Mouse (Mus musculus): ENCODE data around the gene Hoxc11.

The Hoxc11 gene

GRCm38 (mm10) chr15:102965892-102966775 is 11.9 kb downstream of the Hoxc11 start:
- DNase-seq = peak; percentile 53 to 58

- no peak for DNase-seq
Measured at GRCm38 (mm10) chr15:102966776-102967311, 12.6 kb downstream of the Hoxc11 start, which contains the start of gene Hoxc10. Hoxc10 (plus strand) TSS chr15:102966796.

DNA sequence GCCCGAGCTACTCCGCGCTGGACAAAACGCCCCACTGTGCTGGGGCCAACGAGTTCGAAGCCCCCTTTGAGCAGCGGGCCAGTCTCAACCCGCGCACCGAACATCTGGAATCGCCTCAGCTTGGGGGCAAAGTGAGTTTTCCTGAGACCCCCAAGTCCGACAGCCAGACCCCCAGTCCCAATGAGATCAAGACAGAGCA is 13.0 kb downstream of the Hoxc11 start, which contains the start of gene Hoxc5:
TSS of gene Hoxc5 (plus strand) at position 132 of the 199 bp plus-strand sequence.
- DNase-seq = no peak

- no peak for DNase-seq
Measured at GRCm38 (mm10) chr15:102967511-102968397, 13.5 kb downstream of the Hoxc11 start.

DNA sequence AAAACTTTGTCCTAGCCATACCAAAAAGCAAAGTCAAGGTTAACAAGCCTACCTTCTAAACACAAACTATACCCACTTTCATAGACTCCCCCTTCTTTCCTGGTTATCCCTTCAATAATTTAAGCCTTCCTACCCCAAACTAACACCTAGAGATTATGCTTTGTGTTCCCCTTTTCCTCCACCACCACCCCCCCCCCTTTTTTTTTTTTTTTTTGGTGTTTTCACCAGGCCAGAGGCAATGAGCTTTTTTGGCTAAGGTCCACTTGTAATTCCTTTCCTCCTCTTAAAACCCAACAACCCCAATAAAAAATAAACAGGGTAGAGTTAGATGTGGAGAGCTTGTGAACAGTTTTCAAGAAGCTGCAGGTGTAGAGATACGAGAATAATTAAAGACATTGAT is 15.1 kb downstream of the Hoxc11 start:
- DNase-seq = no peak

DNA sequence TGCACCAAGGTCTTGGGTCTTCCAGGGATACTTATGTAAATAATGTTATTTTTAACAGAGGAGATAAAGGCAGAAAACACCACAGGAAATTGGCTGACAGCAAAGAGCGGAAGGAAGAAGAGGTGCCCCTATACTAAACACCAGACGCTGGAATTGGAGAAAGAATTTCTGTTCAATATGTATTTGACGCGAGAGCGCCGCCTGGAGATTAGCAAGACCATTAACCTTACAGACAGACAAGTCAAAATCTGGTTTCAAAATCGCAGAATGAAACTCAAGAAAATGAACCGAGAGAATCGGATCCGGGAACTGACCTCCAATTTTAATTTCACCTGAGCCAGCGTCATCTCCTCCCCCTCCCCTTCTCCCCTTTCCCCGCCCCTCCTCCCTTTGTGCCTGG is 16.5 kb downstream of the Hoxc11 start:
- no peak for DNase-seq

- DNase-seq = no peak
Measured at GRCm38 (mm10) chr15:102972254-102972653, 18.0 kb downstream of the Hoxc11 start.

- DNase-seq = no peak
Measured at GRCm38 (mm10) chr15:102972753-102973152, 18.5 kb downstream of the Hoxc11 start.

- no peak for DNase-seq
Measured at GRCm38 (mm10) chr15:102975034-102975433, 20.8 kb downstream of the Hoxc11 start.

DNA sequence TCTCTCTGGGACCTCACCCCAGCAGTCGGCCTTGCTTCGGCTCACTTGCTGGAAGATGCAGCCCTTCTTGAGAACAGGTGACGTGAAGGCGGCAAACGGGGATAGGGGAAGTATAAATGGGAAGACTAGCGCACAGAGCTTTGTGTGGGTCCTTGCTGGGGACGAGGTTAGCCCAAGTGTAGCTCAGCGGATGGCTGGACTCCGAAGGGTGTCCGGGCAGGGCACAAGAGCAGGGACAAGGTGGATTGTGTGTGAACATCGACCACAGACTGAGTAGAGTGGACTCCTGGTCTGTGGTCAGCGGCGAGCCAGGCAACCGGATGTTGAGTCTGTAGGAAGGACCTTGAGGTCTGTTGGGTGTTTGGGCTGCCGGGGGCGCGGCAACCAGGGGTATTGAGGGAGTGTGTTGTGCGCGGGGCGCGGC is 21.5 kb downstream of the Hoxc11 start:
- no peak for DNase-seq

- DNase-seq = no peak
Measured at GRCm38 (mm10) chr15:102976171-102976570, 21.9 kb downstream of the Hoxc11 start, which contains the start of gene Hoxc9. Hoxc9 (plus strand) TSS chr15:102976439.

DNA sequence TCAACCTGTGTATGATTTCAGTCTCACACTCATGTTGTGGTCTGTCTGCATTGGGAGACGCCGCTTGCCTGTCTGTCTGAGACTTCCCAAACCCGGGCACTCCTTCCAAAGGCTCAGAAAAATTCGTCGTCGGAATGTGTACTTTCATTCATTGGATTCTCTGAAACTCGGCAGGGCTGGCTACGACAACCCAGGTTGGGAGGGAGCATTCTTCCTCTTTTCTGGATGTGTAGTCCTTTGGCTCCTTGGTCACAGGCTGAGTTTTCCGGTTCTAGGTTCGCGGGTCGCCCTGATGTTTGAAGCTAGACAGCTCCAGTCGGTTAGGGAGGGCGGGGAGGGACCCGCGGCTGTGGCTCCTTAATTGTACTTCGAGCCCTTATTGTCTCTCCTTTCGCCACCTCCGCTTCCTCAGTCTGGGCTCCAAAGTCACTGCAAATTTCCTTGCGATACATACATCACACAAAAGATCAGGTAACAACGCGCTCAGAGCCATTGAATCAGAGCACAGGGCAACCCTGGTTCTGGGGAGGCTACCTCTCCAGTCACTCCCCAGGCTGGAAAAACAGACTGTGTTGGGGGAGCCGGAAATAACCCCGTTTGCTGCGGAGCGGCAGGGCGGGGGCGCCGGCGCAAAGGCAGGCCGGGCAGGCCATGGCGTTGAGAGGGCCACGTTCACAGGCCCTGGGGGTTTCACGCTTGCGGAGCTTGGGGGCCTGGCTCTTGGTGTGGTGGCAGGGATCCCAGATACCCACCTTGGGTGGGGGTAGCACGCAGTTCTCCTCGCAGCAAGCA is 22.6 kb downstream of the Hoxc11 start:
- no peak for DNase-seq

GRCm38 (mm10) chr15:102977423-102977974 is 23.3 kb downstream of the Hoxc11 start:
- DNase-seq = no peak

GRCm38 (mm10) chr15:102978615-102979515 is 24.6 kb downstream of the Hoxc11 start:
- no peak for DNase-seq

DNA sequence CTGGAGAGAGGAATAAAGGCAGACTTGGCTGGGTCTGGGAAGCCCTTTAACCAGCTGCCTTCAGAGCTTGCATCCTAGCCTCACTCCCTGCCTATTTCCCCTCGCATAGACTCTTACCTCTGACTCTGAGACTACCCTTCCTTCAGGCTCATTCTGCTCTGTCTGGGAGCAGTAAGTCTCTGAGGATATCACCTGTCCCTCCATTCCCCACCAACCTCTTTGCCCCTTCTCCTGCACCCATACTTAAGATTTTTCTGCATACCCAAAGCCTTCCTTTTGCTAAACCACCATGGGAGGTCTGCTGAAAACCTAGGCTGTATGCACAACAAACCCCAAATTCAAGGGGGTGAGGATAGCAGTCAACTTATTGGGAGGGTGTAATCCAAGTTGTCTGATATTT is 25.7 kb downstream of the Hoxc11 start:
- no peak for DNase-seq

- no peak for DNase-seq
Measured at GRCm38 (mm10) chr15:102980352-102980751, 26.1 kb downstream of the Hoxc11 start.

DNA sequence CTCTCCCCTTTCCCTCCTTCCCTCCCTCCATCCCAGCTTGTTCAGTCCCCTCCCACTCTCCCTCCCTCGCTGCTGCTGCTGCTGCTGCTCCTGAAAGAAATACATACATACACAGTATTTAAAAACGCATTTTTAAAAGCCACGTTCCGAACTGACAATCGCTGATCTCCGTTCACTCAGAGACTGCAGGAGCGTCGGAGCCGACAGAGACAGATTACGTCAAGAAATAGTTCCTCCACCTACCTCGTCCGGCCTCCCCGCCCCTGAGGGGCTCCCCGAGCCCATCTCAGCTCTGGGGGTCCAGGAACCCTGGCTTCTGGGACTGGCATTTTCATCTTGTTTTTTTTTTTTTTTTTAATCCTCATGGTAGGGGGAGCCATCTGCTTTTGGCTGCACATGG is 26.7 kb downstream of the Hoxc11 start:
- DNase-seq = no peak

DNA sequence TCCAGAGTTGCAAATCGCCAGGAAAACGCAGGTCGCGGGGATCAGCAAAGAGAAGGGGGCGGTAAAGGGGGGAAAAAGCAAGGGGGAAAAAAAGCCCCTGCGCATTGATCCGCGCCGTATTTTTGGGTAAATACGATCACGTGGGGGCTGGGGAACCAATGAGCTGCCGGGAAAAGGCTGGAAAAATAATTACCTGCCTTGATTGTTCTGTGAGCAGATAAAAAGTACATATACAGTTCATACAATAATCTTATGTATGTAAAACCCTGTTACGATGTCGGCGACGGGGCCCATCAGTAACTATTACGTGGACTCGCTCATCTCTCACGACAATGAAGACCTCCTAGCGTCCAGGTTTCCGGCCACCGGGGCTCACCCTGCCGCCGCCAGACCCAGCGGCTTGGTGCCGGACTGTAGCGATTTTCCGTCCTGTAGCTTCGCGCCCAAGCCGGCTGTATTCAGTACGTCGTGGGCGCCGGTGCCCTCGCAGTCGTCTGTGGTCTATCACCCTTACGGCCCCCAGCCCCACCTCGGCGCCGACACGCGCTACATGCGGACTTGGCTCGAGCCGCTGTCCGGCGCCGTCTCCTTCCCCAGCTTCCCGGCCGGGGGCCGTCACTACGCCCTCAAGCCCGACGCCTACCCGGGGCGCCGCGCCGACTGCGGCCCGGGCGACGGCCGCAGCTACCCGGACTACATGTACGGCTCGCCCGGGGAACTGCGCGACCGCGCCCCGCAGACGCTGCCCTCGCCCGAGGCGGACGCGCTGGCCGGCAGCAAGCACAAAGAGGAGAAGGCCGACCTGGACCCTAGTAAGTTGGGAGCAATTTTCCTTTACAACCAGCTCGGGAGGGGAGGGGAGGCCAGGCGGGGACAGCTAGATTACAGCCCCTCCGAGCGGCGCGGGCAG is 27.4 kb downstream of the Hoxc11 start:
- no peak for DNase-seq

GRCm38 (mm10) chr15:102983716-102984115 is 29.5 kb downstream of the Hoxc11 start:
- no peak for DNase-seq

DNA sequence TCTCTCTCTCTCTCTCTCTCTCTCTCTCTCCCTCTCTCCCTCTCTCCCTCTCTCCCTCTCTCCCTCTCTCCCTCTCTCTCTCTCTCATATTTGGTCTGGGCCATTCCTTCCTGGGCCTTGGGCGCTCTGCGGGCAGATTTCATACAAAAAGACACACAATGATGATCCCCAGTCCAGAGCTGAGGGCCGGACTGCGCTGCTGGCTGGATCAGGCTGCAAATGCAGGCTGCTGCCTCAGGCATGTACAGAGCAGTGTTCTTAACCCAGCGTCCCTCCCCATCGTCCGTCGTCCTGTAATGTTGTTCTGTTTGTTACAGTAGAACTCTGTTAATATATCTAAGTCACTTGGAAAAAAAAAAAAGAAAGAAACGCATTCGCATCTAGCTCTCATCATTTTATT is 30.3 kb downstream of the Hoxc11 start:
- DNase-seq = no peak

Data from lung, adult 18-20 months (tissue).